Mouse (Mus musculus) telencephalon, adult 2 months (tissue): Measurements from ENCODE around the gene Dlg2.

Experiments used
- DNase-seq: peaks from one replicate; pipeline ENCODE4 v3.0.0-alpha.2; 2011; ENCODE audit warnings: low read depth, low spot score

Dlg2 gene

GRCm38 (mm10) chr7:90476313-90477245 is at the start of gene Dlg2:
Dlg2 (plus strand) TSS chr7:90476672.
- DNase-seq, result peak; percentile 50

- DNase-seq, result no peak
These were observed 49.5 kb upstream of the Dlg2 start for GRCm38 (mm10) chr7:90427006-90427405.

GRCm38 (mm10) chr7:90432221-90432620 is 44.3 kb upstream of the Dlg2 start:
- no peak for DNase-seq

GRCm38 (mm10) chr7:90440044-90440443 is 36.4 kb upstream of the Dlg2 start:
- no peak for DNase-seq

- no peak for DNase-seq
These were observed 34.4 kb upstream of the Dlg2 start for GRCm38 (mm10) chr7:90442070-90442469.

- DNase-seq, result peak; percentile 98
These were observed 33.9 kb upstream of the Dlg2 start, which contains the start of gene Crebzf for GRCm38 (mm10) chr7:90442518-90443080. Crebzf (plus strand) TSS chr7:90442729.

GRCm38 (mm10) chr7:90443101-90444091 is 33.1 kb upstream of the Dlg2 start:
- DNase-seq, result no peak

- DNase-seq, result no peak
These were observed 32.3 kb upstream of the Dlg2 start for GRCm38 (mm10) chr7:90444206-90444605.

GRCm38 (mm10) chr7:90456149-90456844 is 20.2 kb upstream of the Dlg2 start:
- DNase-seq, result no peak

- DNase-seq, result peak; percentile 86
These were observed 19.5 kb upstream of the Dlg2 start, which contains the start of gene Tmem126a for GRCm38 (mm10) chr7:90456845-90457468. Tmem126a (minus strand) TSS chr7:90457229.

- DNase-seq, result no peak
These were observed 19.0 kb upstream of the Dlg2 start for GRCm38 (mm10) chr7:90457517-90457916.

GRCm38 (mm10) chr7:90460330-90460729 is 16.1 kb upstream of the Dlg2 start:
- no peak for DNase-seq

- no peak for DNase-seq
These were observed 15.5 kb upstream of the Dlg2 start for GRCm38 (mm10) chr7:90460930-90461329.

- DNase-seq, result no peak
These were observed 15.0 kb upstream of the Dlg2 start for GRCm38 (mm10) chr7:90461441-90461840.

- no peak for DNase-seq
These were observed 3.0 kb upstream of the Dlg2 start for GRCm38 (mm10) chr7:90473511-90473910.

GRCm38 (mm10) chr7:90475793-90476312 is 619 bp upstream of the Dlg2 start, which contains the start of gene Tmem126b:
Tmem126b (minus strand) TSS chr7:90476001.
- peak; percentile 98 for DNase-seq

- DNase-seq, result no peak
These were observed 6.1 kb downstream of the Dlg2 start for GRCm38 (mm10) chr7:90482607-90483006.

- DNase-seq, result no peak
These were observed 31.7 kb downstream of the Dlg2 start for GRCm38 (mm10) chr7:90508124-90508523.

- DNase-seq, result peak; percentile 35
These were observed 35.8 kb downstream of the Dlg2 start for GRCm38 (mm10) chr7:90512293-90512692.
